Mouse (Mus musculus): ENCODE results near the gene Dupd1. TPM values are rescaled to one million over a fixed set of nuclear protein-coding genes. Genes with fewer than 3 reads are reported as not detected.
A peak's percentile ranks its signal among the peaks of the same experiment; 100 is the strongest.

The Dupd1 gene
- total RNA-seq (2014; fragmentation: Nextera tagmentation) (not detected in 2 replicates), total RNA-seq (2017) (not detected in 2 replicates)

GRCm38 (mm10) chr14:21714486-21714885, at the start of gene Dupd1:
Dupd1 (minus strand) TSS chr14:21714576.
- ATAC-seq (replicated peaks; ENCODE audit: poor library complexity, severe bottlenecking), result no peak

- no peak for ATAC-seq (replicated peaks; ENCODE audit: poor library complexity, severe bottlenecking)
These were observed 49.4 kb upstream of the Dupd1 start for GRCm38 (mm10) chr14:21763736-21764135.

GRCm38 (mm10) chr14:21761560-21761959, 47.2 kb upstream of the Dupd1 start:
- ATAC-seq (replicated peaks; ENCODE audit: poor library complexity, severe bottlenecking), result no peak

- ATAC-seq (replicated peaks; ENCODE audit: poor library complexity, severe bottlenecking), result no peak
These were observed 39.0 kb upstream of the Dupd1 start for GRCm38 (mm10) chr14:21753367-21753766.

GRCm38 (mm10) chr14:21752411-21752810, 38.0 kb upstream of the Dupd1 start:
- ATAC-seq (replicated peaks; ENCODE audit: poor library complexity, severe bottlenecking), result no peak

- peak; percentile 61 for ATAC-seq (replicated peaks; ENCODE audit: poor library complexity, severe bottlenecking)
These were observed 36.6 kb upstream of the Dupd1 start, which contains the start of gene Dusp13 for GRCm38 (mm10) chr14:21750881-21751542. Dusp13 (minus strand) TSS chr14:21751181.

- ATAC-seq (replicated peaks; ENCODE audit: poor library complexity, severe bottlenecking), result peak; percentile 84
These were observed 35.9 kb upstream of the Dupd1 start, which contains the start of gene Samd8 for GRCm38 (mm10) chr14:21750008-21750880. Samd8 (plus strand) TSS chr14:21750531.

- no peak for ATAC-seq (replicated peaks; ENCODE audit: poor library complexity, severe bottlenecking)
These were observed 33.9 kb upstream of the Dupd1 start for GRCm38 (mm10) chr14:21748142-21748870.

- no peak for ATAC-seq (replicated peaks; ENCODE audit: poor library complexity, severe bottlenecking)
These were observed 33.2 kb upstream of the Dupd1 start for GRCm38 (mm10) chr14:21747436-21748141.

- no peak for ATAC-seq (replicated peaks; ENCODE audit: poor library complexity, severe bottlenecking)
These were observed 32.5 kb upstream of the Dupd1 start for GRCm38 (mm10) chr14:21746846-21747245.

- ATAC-seq (replicated peaks; ENCODE audit: poor library complexity, severe bottlenecking), result no peak
These were observed 31.9 kb upstream of the Dupd1 start for GRCm38 (mm10) chr14:21746251-21746650.

- peak; percentile 89 for ATAC-seq (replicated peaks; ENCODE audit: poor library complexity, severe bottlenecking)
These were observed 30.8 kb upstream of the Dupd1 start for GRCm38 (mm10) chr14:21745149-21745548.

- ATAC-seq (replicated peaks; ENCODE audit: poor library complexity, severe bottlenecking), result no peak
These were observed 29.8 kb upstream of the Dupd1 start for GRCm38 (mm10) chr14:21744169-21744568.

- no peak for ATAC-seq (replicated peaks; ENCODE audit: poor library complexity, severe bottlenecking)
These were observed 28.1 kb upstream of the Dupd1 start for GRCm38 (mm10) chr14:21742441-21742840.

- ATAC-seq (replicated peaks; ENCODE audit: poor library complexity, severe bottlenecking), result peak; percentile 47
These were observed 27.4 kb upstream of the Dupd1 start for GRCm38 (mm10) chr14:21741786-21742185.

- no peak for ATAC-seq (replicated peaks; ENCODE audit: poor library complexity, severe bottlenecking)
These were observed 26.9 kb upstream of the Dupd1 start for GRCm38 (mm10) chr14:21741314-21741713.

- no peak for ATAC-seq (replicated peaks; ENCODE audit: poor library complexity, severe bottlenecking)
These were observed 26.0 kb upstream of the Dupd1 start for GRCm38 (mm10) chr14:21740345-21740744.

GRCm38 (mm10) chr14:21733131-21733905, 18.9 kb upstream of the Dupd1 start:
- ATAC-seq (replicated peaks; ENCODE audit: poor library complexity, severe bottlenecking), result no peak; the same call in 1 of the 2 replicates

- no peak for ATAC-seq (replicated peaks; ENCODE audit: poor library complexity, severe bottlenecking)
These were observed 15.6 kb upstream of the Dupd1 start for GRCm38 (mm10) chr14:21729936-21730335.
